Mouse (Mus musculus): ENCODE measurements at regions not wholly inside any gene's neighbourhood (a gene's known extent, or its start where the extent isn't known, plus 50 kb on each side); places are given as distances from the start of the nearest gene placed in this dataset.

DNA sequence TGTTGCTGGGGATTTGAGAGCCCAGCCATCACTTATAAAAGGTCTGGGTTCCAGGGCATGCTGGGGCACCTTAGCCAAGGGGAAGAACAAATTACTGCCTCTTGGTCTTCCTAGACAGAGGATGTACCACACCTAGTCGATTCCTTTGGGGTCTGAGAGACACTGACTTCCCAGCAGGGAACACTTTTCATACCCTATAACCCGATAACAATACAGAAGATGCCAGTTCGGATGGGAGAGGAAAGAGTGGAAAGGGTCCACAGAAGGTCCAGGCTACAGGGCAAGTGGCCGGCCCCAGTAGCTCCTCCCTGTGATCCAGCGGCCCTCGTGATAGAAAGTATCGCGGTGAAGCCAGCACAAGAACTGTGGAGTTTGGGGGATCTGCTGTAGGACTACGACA lies 150.8 kb downstream of the Setd4 start:
- no peak for TF ChIP-seq POLR2A (IDR thresholded peaks at IDR 0.05; ENCODE audit: insufficient read length, low read depth)
- no peak for TF ChIP-seq MYOD1 (IDR thresholded peaks at IDR 0.05; ENCODE audit: control insufficient read depth in 1 of 3, insufficient read length in 2 of 3, low read depth in 2 of 3)
- no peak for TF ChIP-seq MAX (IDR thresholded peaks at IDR 0.05; ENCODE audit: low read depth)
- no peak for TF ChIP-seq TCF12 (IDR thresholded peaks at IDR 0.05; ENCODE audit: insufficient read depth, poor library complexity, severe bottlenecking)
